Mouse (Mus musculus) brain, embryonic 14.5 days (tissue): ENCODE results near the gene Lmf1.

Source experiments
- CTCF ChIP-seq: fragments of 200-500 bp; IDR thresholded peaks from 2 replicates; pipeline ENCODE4 v1.5.1; 2012; ENCODE audit warnings: inconsistent platforms, mild to moderate bottlenecking, moderate library complexity, borderline replicate concordance; ENCODE audit not compliant: insufficient read depth, insufficient read length; ENCODE audit errors: extremely low read depth
- POLR2A ChIP-seq: fragments of 200-500 bp; IDR thresholded peaks from 2 replicates; pipeline ENCODE4 v1.6.1; 2012; ENCODE audit warnings: mild to moderate bottlenecking, inconsistent platforms, borderline replicate concordance; ENCODE audit not compliant: poor library complexity, insufficient read depth, insufficient read length, severe bottlenecking; ENCODE audit errors: extremely low read depth

DNA sequence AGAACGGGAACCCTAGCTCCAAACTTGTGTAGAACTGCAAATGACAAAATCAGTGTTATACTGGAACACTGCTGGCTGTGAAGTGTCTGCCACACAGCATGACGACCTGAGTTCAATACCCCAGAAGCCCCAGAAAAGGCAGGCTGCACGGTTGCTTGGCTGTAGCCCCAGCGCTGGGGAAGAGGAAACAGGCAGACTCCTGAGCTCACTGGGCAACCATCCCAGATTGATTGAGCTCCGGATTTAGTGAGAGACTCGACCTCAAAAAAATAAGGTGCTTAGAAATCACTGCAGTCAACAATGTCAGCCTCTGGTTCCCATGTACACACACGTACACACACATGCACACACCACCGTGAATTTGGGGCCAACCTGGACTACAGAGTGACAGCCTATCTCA lies 87.0 kb downstream of the Lmf1 start:
- TF ChIP-seq CTCF: no peak
- no peak for TF ChIP-seq POLR2A
